15 mouse cellular contexts compared by ENCODE assay signal in genomic region chr8:122461473-122462148, GRCm38 (mm10). TPM values are rescaled to one million over a fixed set of nuclear protein-coding genes. Genes with fewer than 3 reads are reported as not detected.
DNase-seq lines count a peak whose midpoint lies in the region; ATAC-seq lines count a peak whose summit lies in the region.
"Had no signal": no experiment of that assay in that cellular context is flagged by ENCODE, and none has a peak within 500 bp of the region (broad histone marks: within the 10 kb centered on the region; RNA-seq: fewer than 3 reads in every experiment).

No protein-coding gene starts in this region.

- peaks cover 32% of the 10 kb centered on the region for H3K36me3 ChIP-seq in megakaryocyte, embryonic 14.5 days (replicated peaks; ENCODE audit: low read length)

- no peaks in the 10 kb centered on the region for H3K9me3 ChIP-seq in megakaryocyte, embryonic 14.5 days
- H3K9me3 ChIP-seq: hindbrain, embryonic 12.5 days had no signal

- peaks cover 91% of the 10 kb centered on the region for H3K4me1 ChIP-seq in megakaryocyte, embryonic 14.5 days

- no peak for DNase-seq in frontal cortex, postnatal 10 days (ENCODE audit: low spot score in 2 of 2)
- peak; percentile 27 to 56 for DNase-seq in frontal cortex, postnatal 25 days (ENCODE audit: low spot score in 2 of 2)
- peak; percentile 77 to 90 for DNase-seq in right cerebral cortex, postnatal 36 days (ENCODE audit: low spot score in 2 of 2)
- no peak for DNase-seq in testis, postnatal 10 days (ENCODE audit: low spot score)
- DNase-seq: adrenal gland, postnatal 10 days; cerebellum, adult 8-10 months; heart, adult 18-20 months; lung, postnatal 14 days had no signal

- H3K27me3 ChIP-seq in megakaryocyte, embryonic 14.5 days (replicated peaks) = peaks cover 14% of the 10 kb centered on the region

- H3K4me3 ChIP-seq in megakaryocyte, embryonic 14.5 days (replicated peaks) = peak overlapping the region; percentile 90

- ATAC-seq in frontal cortex, adult (ENCODE audit: low TSS enrichment) = peak; percentile 84
- ATAC-seq in megakaryocyte, adult 5-6 weeks (ENCODE audit: poor library complexity, severe bottlenecking) = no peak
- no peak for ATAC-seq in inflammation-experienced regulatory T-cells, adult 6 months

RNA-seq across cellular contexts. Expression of gene Snai3, which starts 1.1 kb away (rescaled TPM):
- polyA plus RNA-seq in megakaryocyte, embryonic 14.5 days (2012; ENCODE audit: insufficient read depth, low replicate concordance) = 2.8 and 8.0 TPM in 2 replicates
- total RNA-seq in megakaryocyte, adult 5-6 weeks (2015) = 0.09 and 0.25 TPM in 2 replicates
- not detected in 2 replicates for total RNA-seq in megakaryocyte, adult 5-6 weeks (2017)
- polyA plus RNA-seq in inflammation-experienced regulatory T-cells, adult 6 months (2017; shearing (Covaris generic)) = 10 to 100 TPM in 1 of 3 experiments, 1 to 10 TPM in 2; 2.6 to 13.9 (median 3.9) TPM
- polyA plus RNA-seq: hindbrain, embryonic 12.5 days; limb, embryonic 11.5 days; neural tube, embryonic 11.5 days had no signal

RNA-seq across cellular contexts. Expression of gene Rnf166, which starts 14.3 kb away (rescaled TPM):
- polyA plus RNA-seq in megakaryocyte, embryonic 14.5 days (2012; ENCODE audit: insufficient read depth, low replicate concordance) = 86.9 and 219 TPM in 2 replicates
- total RNA-seq in megakaryocyte, adult 5-6 weeks (2015) = 42.0 and 48.6 TPM in 2 replicates
- total RNA-seq in megakaryocyte, adult 5-6 weeks (2017) = 50.8 and 59.5 TPM in 2 replicates
- 10 to 100 TPM; 30.5 to 56.1 (median 31.2) TPM for polyA plus RNA-seq in inflammation-experienced regulatory T-cells, adult 6 months (2017; shearing (Covaris generic))

RNA-seq across cellular contexts. Expression of gene Ctu2, which starts 14.3 kb away (rescaled TPM):
- polyA plus RNA-seq in megakaryocyte, embryonic 14.5 days (2012; ENCODE audit: insufficient read depth, low replicate concordance) = 40.5 and 70.3 TPM in 2 replicates
- 13.5 and 16.2 TPM in 2 replicates for total RNA-seq in megakaryocyte, adult 5-6 weeks (2015)
- 4.7 and 7.7 TPM in 2 replicates for total RNA-seq in megakaryocyte, adult 5-6 weeks (2017)
- 10 to 100 TPM in 1 of 3 experiments, 1 to 10 TPM in 2; 8.1 to 12.5 (median 9.3) TPM for polyA plus RNA-seq in inflammation-experienced regulatory T-cells, adult 6 months (2017; shearing (Covaris generic))

RNA-seq across cellular contexts. Expression of gene Mvd, which starts 18.4 kb away (rescaled TPM):
- 66.0 and 142 TPM in 2 replicates for polyA plus RNA-seq in megakaryocyte, embryonic 14.5 days (2012; ENCODE audit: insufficient read depth, low replicate concordance)
- 9.8 and 10.3 TPM in 2 replicates for total RNA-seq in megakaryocyte, adult 5-6 weeks (2015)
- total RNA-seq in megakaryocyte, adult 5-6 weeks (2017) = 15.2 and 15.6 TPM in 2 replicates
- polyA plus RNA-seq in inflammation-experienced regulatory T-cells, adult 6 months (2017; shearing (Covaris generic)) = 10 to 100 TPM in 2 of 3 experiments, 1 to 10 TPM in 1; 6.6 to 15.3 (median 12.7) TPM

RNA-seq across cellular contexts. Expression of gene Cyba, which starts 28.9 kb away (rescaled TPM):
- 3,699 and 12,582 TPM in 2 replicates for polyA plus RNA-seq in megakaryocyte, embryonic 14.5 days (2012; ENCODE audit: insufficient read depth, low replicate concordance)
- 547 and 634 TPM in 2 replicates for total RNA-seq in megakaryocyte, adult 5-6 weeks (2015)
- 285 and 337 TPM in 2 replicates for total RNA-seq in megakaryocyte, adult 5-6 weeks (2017)
- polyA plus RNA-seq in inflammation-experienced regulatory T-cells, adult 6 months (2017; shearing (Covaris generic)) = 100 to 1,000 TPM; 664 to 875 (median 733) TPM

Comparison
In these comparisons a context has a peak if more than half of its experiments do, and no peak if none do; other contexts are left out.
1. DNase-seq: peak in frontal cortex, postnatal 25 days (2 of 2) and right cerebral cortex, postnatal 36 days (2 of 2); none in frontal cortex, postnatal 10 days (0 of 2) and testis, postnatal 10 days (single experiment).